Mouse (Mus musculus): ENCODE results near the gene Gcc2. TPM values are rescaled to one million over a fixed set of nuclear protein-coding genes. Genes with fewer than 3 reads are reported as not detected.
"Not testable (repeated sequence)": the region's sequence is repeated elsewhere in the genome, so short reads cannot be mapped to it uniquely, and the experiment has no call there.

Gcc2 gene
- polyA plus RNA-seq, 1 experiment from 2014 or later, result 93.6 TPM

DNA sequence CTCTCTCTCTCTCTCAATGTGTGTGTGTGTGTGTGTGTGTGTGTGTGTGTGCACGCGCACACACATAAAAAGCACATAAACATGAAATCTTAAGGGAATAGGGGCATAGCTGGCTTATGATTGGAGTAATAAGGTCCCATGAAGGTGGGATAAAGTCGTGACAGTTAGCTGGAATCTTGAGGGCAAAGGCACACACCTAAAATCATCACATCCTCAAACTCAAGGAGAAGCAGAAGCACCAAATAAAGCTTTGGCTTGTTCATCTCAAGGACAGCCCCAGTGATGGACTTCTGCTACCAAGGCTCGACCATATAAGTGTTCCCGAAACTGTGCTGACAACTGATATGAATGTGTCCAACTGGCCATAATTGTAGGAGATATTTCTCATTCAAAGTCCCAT, 40.4 kb upstream of the Gcc2 start:
- WGBS, result 83% methylated on average over 5 of the region's 5 CpGs
- ATAC-seq (ENCODE audit: low FRiP score, low TSS enrichment) (no peak), DNase-seq (no peak)
- H3K4me1 ChIP-seq (ENCODE audit: control insufficient read depth, insufficient read depth, low read length), result no peaks in the 10 kb centered on the region
- no peak overlapping the region for H3K4me3 ChIP-seq (replicated peaks; ENCODE audit: low read depth, low read length)
- no peaks in the 10 kb centered on the region for H3K27me3 ChIP-seq (ENCODE audit: control insufficient read depth, insufficient read depth, low read length)
- H3K9ac ChIP-seq (replicated peaks; ENCODE audit: low read length), result no peak overlapping the region
- H3K36me3 ChIP-seq (ENCODE audit: control insufficient read depth, insufficient read depth, low read length), result no peaks in the 10 kb centered on the region
- no peak overlapping the region for H3K4me2 ChIP-seq (ENCODE audit: low read length)
- no peaks in the 10 kb centered on the region for H3K9me3 ChIP-seq (ENCODE audit: control insufficient read depth, low read length)
- H3K27ac ChIP-seq (replicated peaks; ENCODE audit: low read depth, low read length), result no peak overlapping the region

DNA sequence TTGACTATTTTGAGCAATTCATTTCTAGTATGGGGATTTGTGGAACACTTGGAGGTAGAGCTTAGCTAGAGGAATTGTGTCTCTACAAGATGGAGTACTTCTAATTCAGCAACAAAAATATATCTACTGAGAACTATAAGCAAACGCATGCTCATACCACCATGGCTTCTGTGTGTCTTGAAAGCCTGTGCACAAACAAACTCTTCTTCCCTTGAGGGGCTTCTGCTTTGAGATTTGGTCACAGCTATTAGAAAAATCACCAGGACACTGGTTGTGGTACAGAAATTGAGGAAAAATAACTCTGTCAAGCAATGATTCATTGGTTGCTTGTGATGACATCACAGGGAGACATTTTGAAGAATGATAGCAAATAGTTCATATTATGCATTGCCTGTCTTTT, 39.9 kb upstream of the Gcc2 start:
- H3K9me3 ChIP-seq (ENCODE audit: control insufficient read depth, low read length), result no peaks in the 10 kb centered on the region
- H3K4me1 ChIP-seq (ENCODE audit: control insufficient read depth, insufficient read depth, low read length), result no peaks in the 10 kb centered on the region
- no peaks in the 10 kb centered on the region for H3K36me3 ChIP-seq (ENCODE audit: control insufficient read depth, insufficient read depth, low read length)
- no peak for DNase-seq
- no peaks in the 10 kb centered on the region for H3K27me3 ChIP-seq (ENCODE audit: control insufficient read depth, insufficient read depth, low read length)
- no peak overlapping the region for H3K27ac ChIP-seq (replicated peaks; ENCODE audit: low read depth, low read length)
- WGBS, result 89% methylated on average over 1 of the region's 1 CpGs
- H3K4me3 ChIP-seq (replicated peaks; ENCODE audit: low read depth, low read length), result no peak overlapping the region
- no peak for ATAC-seq (ENCODE audit: low FRiP score, low TSS enrichment)
- H3K9ac ChIP-seq (replicated peaks; ENCODE audit: low read length), result no peak overlapping the region
- H3K4me2 ChIP-seq (ENCODE audit: low read length), result no peak overlapping the region

DNA sequence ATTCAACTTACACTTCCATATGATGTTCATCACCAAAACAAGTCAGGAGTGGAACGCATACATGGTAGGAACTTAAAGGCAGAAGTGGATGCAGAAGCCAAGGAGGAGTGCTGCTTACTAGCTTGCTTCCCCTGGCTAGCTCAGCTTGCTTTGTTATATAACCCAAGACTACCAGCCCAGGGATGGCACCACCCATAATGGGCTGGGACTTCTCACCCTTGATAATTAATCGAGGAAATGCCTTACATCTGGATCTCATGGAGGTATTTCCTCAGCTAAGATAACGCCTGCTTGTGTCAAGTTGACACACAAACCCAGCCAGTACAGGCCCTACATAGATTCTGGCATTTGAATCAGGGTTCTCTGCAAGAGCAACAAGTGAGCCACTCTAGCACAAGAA, 37.9 kb upstream of the Gcc2 start:
- Histone ChIP-seq H3K27me3 (ENCODE audit: control insufficient read depth, insufficient read depth, low read length) (no peaks in the 10 kb centered on the region), H3K9ac (replicated peaks; ENCODE audit: low read length) (no peak overlapping the region), H3K9me3 (ENCODE audit: control insufficient read depth, low read length) (no peaks in the 10 kb centered on the region), H3K36me3 (ENCODE audit: control insufficient read depth, insufficient read depth, low read length) (no peaks in the 10 kb centered on the region), H3K4me1 (ENCODE audit: control insufficient read depth, insufficient read depth, low read length) (no peaks in the 10 kb centered on the region), H3K4me3 (replicated peaks; ENCODE audit: low read depth, low read length) (no peak overlapping the region), H3K4me2 (ENCODE audit: low read length) (no peak overlapping the region), H3K27ac (replicated peaks; ENCODE audit: low read depth, low read length) (no peak overlapping the region)
- DNase-seq, result no peak
- ATAC-seq (ENCODE audit: low FRiP score, low TSS enrichment), result no peak
- 86% methylated on average over 3 of the region's 3 CpGs for WGBS

- no peak overlapping the region for H3K4me3 ChIP-seq (replicated peaks; ENCODE audit: low read depth, low read length)
- no peaks in the 10 kb centered on the region for H3K36me3 ChIP-seq (ENCODE audit: control insufficient read depth, insufficient read depth, low read length)
- H3K27ac ChIP-seq (replicated peaks; ENCODE audit: low read depth, low read length), result no peak overlapping the region
- no peak for ATAC-seq (ENCODE audit: low FRiP score, low TSS enrichment)
- 86% methylated on average over 6 of the region's 6 CpGs for WGBS
- no peak for DNase-seq
- no peaks in the 10 kb centered on the region for H3K27me3 ChIP-seq (ENCODE audit: control insufficient read depth, insufficient read depth, low read length)
- no peaks in the 10 kb centered on the region; the same call in 1 of the 2 replicates for H3K9me3 ChIP-seq (ENCODE audit: control insufficient read depth, low read length)
- no peak overlapping the region for H3K4me2 ChIP-seq (ENCODE audit: low read length)
- H3K4me1 ChIP-seq (ENCODE audit: control insufficient read depth, insufficient read depth, low read length), result no peaks in the 10 kb centered on the region
- H3K9ac ChIP-seq (replicated peaks; ENCODE audit: low read length), result no peak overlapping the region
Observed at GRCm38 (mm10) chr10:58220726-58221125, 34.6 kb upstream of the Gcc2 start.

GRCm38 (mm10) chr10:58221571-58221970, 33.7 kb upstream of the Gcc2 start:
- H3K9ac ChIP-seq (replicated peaks; ENCODE audit: low read length); H3K27me3 ChIP-seq (ENCODE audit: control insufficient read depth, insufficient read depth, low read length); H3K4me3 ChIP-seq (replicated peaks; ENCODE audit: low read depth, low read length); H3K4me1 ChIP-seq (ENCODE audit: control insufficient read depth, insufficient read depth, low read length); H3K36me3 ChIP-seq (ENCODE audit: control insufficient read depth, insufficient read depth, low read length); H3K4me2 ChIP-seq (ENCODE audit: low read length); H3K27ac ChIP-seq (replicated peaks; ENCODE audit: low read depth, low read length); ATAC-seq (ENCODE audit: low FRiP score, low TSS enrichment); DNase-seq; H3K9me3 ChIP-seq (ENCODE audit: control insufficient read depth, low read length): not testable (repeated sequence)
- 91% methylated on average over 2 of the region's 2 CpGs for WGBS

- H3K27ac ChIP-seq (replicated peaks; ENCODE audit: low read depth, low read length), result not testable (repeated sequence)
Observed at GRCm38 (mm10) chr10:58223161-58223560, 32.1 kb upstream of the Gcc2 start.

GRCm38 (mm10) chr10:58223972-58224805, 31.1 kb upstream of the Gcc2 start:
- H3K4me3 ChIP-seq (replicated peaks; ENCODE audit: low read depth, low read length); H3K9ac ChIP-seq (replicated peaks; ENCODE audit: low read length); DNase-seq; H3K27ac ChIP-seq (replicated peaks; ENCODE audit: low read depth, low read length); H3K36me3 ChIP-seq (ENCODE audit: control insufficient read depth, insufficient read depth, low read length); H3K9me3 ChIP-seq (ENCODE audit: control insufficient read depth, low read length); H3K4me1 ChIP-seq (ENCODE audit: control insufficient read depth, insufficient read depth, low read length); ATAC-seq (ENCODE audit: low FRiP score, low TSS enrichment); H3K27me3 ChIP-seq (ENCODE audit: control insufficient read depth, insufficient read depth, low read length); H3K4me2 ChIP-seq (ENCODE audit: low read length): not testable (repeated sequence)
- 88% methylated on average over 27 of the region's 31 CpGs for WGBS

More at GRCm38 (mm10) chr10:58223161-58223560, 32.1 kb upstream of the Gcc2 start:
- not testable (repeated sequence) for ATAC-seq (ENCODE audit: low FRiP score, low TSS enrichment); H3K9me3 ChIP-seq (ENCODE audit: control insufficient read depth, low read length); H3K36me3 ChIP-seq (ENCODE audit: control insufficient read depth, insufficient read depth, low read length); H3K4me3 ChIP-seq (replicated peaks; ENCODE audit: low read depth, low read length); H3K4me2 ChIP-seq (ENCODE audit: low read length); H3K9ac ChIP-seq (replicated peaks; ENCODE audit: low read length); DNase-seq; H3K4me1 ChIP-seq (ENCODE audit: control insufficient read depth, insufficient read depth, low read length); H3K27me3 ChIP-seq (ENCODE audit: control insufficient read depth, insufficient read depth, low read length)
- whole genome bisulfite sequencing, result 87% methylated on average over 3 of the region's 6 CpGs

DNA sequence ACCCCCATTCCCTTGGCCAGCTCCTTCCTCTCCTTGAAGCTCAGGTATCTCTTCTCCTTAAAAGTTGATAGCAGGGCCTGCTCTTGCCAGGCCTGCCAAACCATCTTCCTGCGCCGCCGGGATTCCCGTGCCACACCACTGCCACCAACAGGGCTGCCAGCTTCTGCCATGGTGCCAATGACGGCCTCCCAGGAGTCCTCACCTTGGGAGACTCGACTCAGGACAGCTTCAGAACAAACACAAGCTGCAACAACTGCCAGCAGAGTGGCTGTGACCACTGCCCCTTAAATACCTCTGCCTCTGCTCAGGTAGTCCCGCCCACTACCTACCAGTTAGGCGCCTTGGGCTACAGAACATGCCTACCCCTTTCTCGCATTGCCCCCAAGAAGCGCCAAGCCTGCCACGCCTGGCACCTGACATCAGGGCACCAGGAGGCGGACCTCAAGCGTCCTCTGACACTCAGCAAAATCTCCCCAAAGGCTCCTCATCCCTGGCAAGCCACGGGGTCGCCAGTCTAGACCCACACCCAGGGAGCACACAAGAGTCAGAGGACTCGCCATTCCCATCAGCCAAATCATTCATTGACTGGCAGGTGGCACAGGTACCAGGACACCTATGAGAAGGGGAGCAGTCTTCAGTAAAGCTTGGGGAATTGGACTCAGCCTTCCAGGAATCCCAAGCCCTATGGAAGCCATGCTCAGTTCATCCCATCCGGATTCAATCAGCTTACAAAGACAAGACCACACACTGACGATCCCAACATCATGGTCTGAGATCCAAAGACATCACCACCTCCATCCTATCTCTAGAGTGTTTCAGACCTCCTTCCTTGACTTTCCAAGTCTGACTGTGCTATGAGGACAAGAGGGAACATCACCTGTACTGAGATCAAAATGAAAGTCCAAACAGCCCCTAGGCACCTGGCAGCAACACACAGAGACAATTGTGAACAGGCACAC, 30.2 kb upstream of the Gcc2 start, which contains the start of gene AW822073:
Gene AW822073, minus strand, starts transcription at position 104 of the 959 bp plus-strand sequence.
- H3K4me1 ChIP-seq (ENCODE audit: control insufficient read depth, insufficient read depth, low read length); H3K36me3 ChIP-seq (ENCODE audit: control insufficient read depth, insufficient read depth, low read length); ATAC-seq (ENCODE audit: low FRiP score, low TSS enrichment); H3K4me2 ChIP-seq (ENCODE audit: low read length); H3K4me3 ChIP-seq (replicated peaks; ENCODE audit: low read depth, low read length); H3K27ac ChIP-seq (replicated peaks; ENCODE audit: low read depth, low read length); H3K27me3 ChIP-seq (ENCODE audit: control insufficient read depth, insufficient read depth, low read length); H3K9ac ChIP-seq (replicated peaks; ENCODE audit: low read length); DNase-seq; H3K9me3 ChIP-seq (ENCODE audit: control insufficient read depth, low read length): not testable (repeated sequence)
- WGBS, result 86% methylated on average over 16 of the region's 18 CpGs
